Mouse (Mus musculus) testis, adult 10 weeks (tissue): Measurements from ENCODE around the gene Zfyve21. TPM values are rescaled to one million over a fixed set of nuclear protein-coding genes. Genes with fewer than 3 reads are reported as not detected.

Experiments used
- polyA plus RNA-seq: library from polyadenylated mRNA; stranded (reverse); fragments of 350-450 nt; fragmentation: Illumina TruSeq; extraction: RNeasy Lipid Tissue Mini Kit (QIAGEN cat#74804); gene quantifications from one replicate; pipeline ENCODE4 v1.2.3, GENCODE M21; 2014; ENCODE audit warnings: low read depth, low replicate concordance

Gene Zfyve21
- 7.1 TPM for polyA plus RNA-seq

GRCm38 (mm10) chr12:111813766-111814617, at the start of gene Zfyve21, which contains the start of gene Xrcc3:
TSS of gene Zfyve21 (plus strand) at chr12:111814170.
TSS of gene Xrcc3 (minus strand) at chr12:111813873.

Other genes with a start within 250 kb of the Zfyve21 start
- 92.5 TPM for gene Mark3, start 239.6 kb upstream of the Zfyve21 start, polyA plus RNA-seq
- 0.17 TPM for gene Ckb, start 141.8 kb upstream of the Zfyve21 start, polyA plus RNA-seq
- gene Trmt61a, start 136.1 kb upstream of the Zfyve21 start, polyA plus RNA-seq: 0.18 TPM
- gene Bag5, start 100.9 kb upstream of the Zfyve21 start, polyA plus RNA-seq: 332 TPM
- gene Apopt1, start 100.9 kb upstream of the Zfyve21 start, polyA plus RNA-seq: 40.6 TPM
- 3.3 TPM for gene Klc1, start 55.3 kb upstream of the Zfyve21 start, polyA plus RNA-seq
- 0.36 TPM for gene Xrcc3, start 297 bp upstream of the Zfyve21 start, polyA plus RNA-seq
- gene Ppp1r13b, start 93.9 kb downstream of the Zfyve21 start, polyA plus RNA-seq: 7.9 TPM
- 602 TPM for gene Atp5mpl, start 152.8 kb downstream of the Zfyve21 start, polyA plus RNA-seq
- gene Tdrd9, start 157.4 kb downstream of the Zfyve21 start, polyA plus RNA-seq: 39.3 TPM
- gene Rd3l, start 167.1 kb downstream of the Zfyve21 start, polyA plus RNA-seq: not detected